29 mouse cellular contexts compared by ENCODE assay signal in the genomic region with DNA sequence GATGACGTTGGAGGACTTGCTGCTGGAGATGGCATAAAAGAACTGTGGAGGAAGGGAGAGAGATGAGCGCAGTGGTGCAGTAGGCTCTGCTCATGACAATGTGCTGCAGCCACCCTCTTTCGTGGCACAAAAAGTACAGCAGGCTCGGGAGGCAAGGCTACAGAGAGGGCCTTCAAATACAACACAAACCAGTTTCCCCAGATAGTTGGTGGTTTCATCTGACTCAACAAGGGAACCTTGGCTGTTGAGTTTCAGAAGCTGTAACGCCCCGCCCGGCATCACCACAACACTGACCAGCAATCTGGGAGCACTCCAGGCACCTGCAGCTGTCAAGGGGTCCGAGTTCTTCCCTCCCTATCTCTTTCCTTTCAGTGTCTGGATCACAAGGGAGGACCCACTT. TPM values are rescaled to one million over a fixed set of nuclear protein-coding genes. Genes with fewer than 3 reads are reported as not detected.
"Had no signal": no experiment of that assay in that cellular context is flagged by ENCODE, and none has a peak within 500 bp of the region (broad histone marks: within the 10 kb centered on the region; RNA-seq: fewer than 3 reads in every experiment).

No protein-coding gene starts in this region.

- DNase-seq: liver, embryonic 13.5 days; liver, postnatal 0 days; lung, adult 2 months; lung, postnatal 14 days; lung, postnatal 36 days; retina, postnatal 1 day; right cerebral cortex, adult 18-20 months; right cerebral cortex, postnatal 25 days; right cerebral cortex, postnatal 4 days; spleen, adult 18-20 months; thymus, adult 18-20 months; thymus, postnatal 14 days; thymus, postnatal 36 days had no signal

- H3K4me3 ChIP-seq: liver, embryonic 13.5 days; liver, embryonic 15.5 days; lung, embryonic 15.5 days; midbrain, embryonic 13.5 days; midbrain, embryonic 15.5 days; neural tube, embryonic 13.5 days; neural tube, embryonic 15.5 days had no signal

- H3K4me2 ChIP-seq: liver, embryonic 13.5 days; liver, embryonic 15.5 days; lung, embryonic 15.5 days; midbrain, embryonic 11.5 days; midbrain, embryonic 13.5 days; midbrain, embryonic 15.5 days; neural tube, embryonic 13.5 days; neural tube, embryonic 15.5 days had no signal

- H3K27me3 ChIP-seq: liver, embryonic 13.5 days; liver, embryonic 15.5 days; lung, embryonic 15.5 days; midbrain, embryonic 13.5 days; midbrain, embryonic 15.5 days; neural tube, embryonic 13.5 days; neural tube, embryonic 15.5 days had no signal

RNA-seq across cellular contexts. Expression of a gene that starts 32.0 kb away (rescaled TPM):
- total RNA-seq: megakaryocyte progenitor cell, adult 5-6 weeks; monocyte, adult 5-6 weeks had no signal
- polyA plus RNA-seq: macrophage had no signal

RNA-seq across cellular contexts. Expression of a gene that starts 43.4 kb away (rescaled TPM):
- total RNA-seq: midbrain, postnatal 0 days had no signal

RNA-seq across cellular contexts. Expression of a gene that starts 43.4 kb away (rescaled TPM):
- total RNA-seq: megakaryocyte progenitor cell, adult 5-6 weeks; monocyte, adult 5-6 weeks had no signal
- polyA plus RNA-seq: macrophage; midbrain, embryonic 13.5 days; neural tube, embryonic 11.5 days; stomach, embryonic 14.5 days had no signal

RNA-seq across cellular contexts. Expression of a gene that starts 53.3 kb away (rescaled TPM):
- total RNA-seq: megakaryocyte progenitor cell, adult 5-6 weeks; monocyte, adult 5-6 weeks had no signal
- polyA plus RNA-seq: liver, embryonic 13.5 days; liver, embryonic 15.5 days; liver, postnatal 0 days; lung, adult 2 months; lung, postnatal 0 days; macrophage; midbrain, embryonic 11.5 days; midbrain, embryonic 13.5 days; neural tube, embryonic 11.5 days; small intestine, adult 2 months; stomach, embryonic 14.5 days; stomach, embryonic 16.5 days had no signal
